Mouse (Mus musculus) stomach, embryonic 15.5 days (tissue): Measurements from ENCODE around the gene Gm42421. TPM values are rescaled to one million over a fixed set of nuclear protein-coding genes. Genes with fewer than 3 reads are reported as not detected.

ENCODE experiments used
- ATAC-seq: fragments of 200-750 bp; cut with Nextera tagmentation; 2 replicates; pipeline ENCODE4 v1.8.0; 2017; ENCODE audit warnings: low read depth, moderate number of reproducible peaks, moderate TSS enrichment; ENCODE audit not compliant: insufficient read depth, low FRiP score
- H3K27ac ChIP-seq: fragments of 300-500 bp; sonication (generic); 2 replicates; pipeline ENCODE4 v1.5.1; 2015; ENCODE audit warnings: mild to moderate bottlenecking, inconsistent platforms
- H3K27me3 ChIP-seq: fragments of 300-500 bp; sonication (generic); replicated peaks from 2 replicates; pipeline ENCODE4 v1.6.1; 2015; ENCODE audit warnings: inconsistent platforms
- H3K36me3 ChIP-seq: fragments of 300-500 bp; sonication (generic); 2 replicates; pipeline ENCODE4 v1.6.1; 2015; ENCODE audit warnings: inconsistent platforms
- H3K4me1 ChIP-seq: fragments of 300-500 bp; sonication (generic); 2 replicates; pipeline ENCODE4 v1.6.1; 2015; ENCODE audit warnings: inconsistent platforms
- H3K4me2 ChIP-seq: fragments of 300-500 bp; sonication (generic); 2 replicates; pipeline ENCODE4 v1.6.1; 2015; ENCODE audit warnings: mild to moderate bottlenecking, inconsistent platforms
- H3K4me3 ChIP-seq: fragments of 300-500 bp; sonication (generic); replicated peaks from 2 replicates; pipeline ENCODE4 v1.5.1; 2015; ENCODE audit warnings: inconsistent platforms
- H3K9ac ChIP-seq: fragments of 300-500 bp; sonication (generic); 2 replicates; pipeline ENCODE4 v1.6.1; 2015; ENCODE audit warnings: inconsistent platforms
- H3K9me3 ChIP-seq: fragments of 300-500 bp; sonication (generic); 2 replicates; pipeline ENCODE4 v1.6.1; 2016; ENCODE audit warnings: inconsistent platforms
- WGBS: fragments of 180-500 bp; shearing (Covaris S2); methylation state at CpG from one replicate; pipeline ENCODE4 v1.1.7; 2015; 5-methylcytosine and 5-hydroxymethylcytosine counted together
- polyA plus RNA-seq: library from polyadenylated mRNA; unstranded; fragments of >200 nt; fragmentation: Nextera tagmentation; extraction: Ambion mirVana; gene quantifications from 2 replicates; pipeline ENCODE4 v1.2.1, GENCODE M21; 2015

The Gm42421 gene
- polyA plus RNA-seq, 1 experiment from 2014 or later: 0.42 TPM

- Histone ChIP-seq H3K4me1 (peaks cover under 1% of the 10 kb centered on the region; the same call in 1 of the 2 replicates), H3K27ac (no peak overlapping the region), H3K9me3 (no peaks in the 10 kb centered on the region), H3K9ac (no peak overlapping the region), H3K4me2 (no peak overlapping the region), H3K27me3 (no peaks in the 10 kb centered on the region), H3K36me3 (peaks cover 22% of the 10 kb centered on the region), H3K4me3 (no peak overlapping the region)
- WGBS: 94% methylated on average over 9 of the region's 9 CpGs
- ATAC-seq: no peak
Measured at GRCm38 (mm10) chr5:143916221-143916620, 11.8 kb upstream of the Gm42421 start.

DNA sequence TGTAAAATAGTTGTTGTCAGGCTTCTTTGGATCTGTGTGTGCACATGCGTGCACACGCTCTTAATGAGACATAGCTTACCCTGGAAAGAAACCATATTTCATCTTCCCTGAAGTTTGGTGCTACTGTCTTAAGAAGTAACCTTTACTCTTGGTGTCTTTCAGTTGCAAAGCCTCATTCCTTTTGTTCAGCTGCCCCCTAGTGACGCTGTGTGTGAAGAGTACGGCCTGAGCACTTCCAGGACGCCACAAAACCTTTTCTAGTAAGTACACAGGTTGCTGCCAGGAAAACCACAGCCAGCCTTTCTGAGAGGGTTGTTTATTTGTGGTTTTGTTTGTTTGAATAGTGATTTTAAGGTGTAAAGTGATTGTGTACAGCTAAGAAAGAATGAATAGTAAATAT lies 10.6 kb upstream of the Gm42421 start:
- H3K27me3 ChIP-seq: no peaks in the 10 kb centered on the region
- H3K9ac ChIP-seq: no peak overlapping the region
- peaks cover 28% of the 10 kb centered on the region for H3K36me3 ChIP-seq
- H3K4me2 ChIP-seq: no peak overlapping the region
- H3K4me3 ChIP-seq: no peak overlapping the region
- no peak overlapping the region for H3K27ac ChIP-seq
- 54% methylated on average over 5 of the region's 5 CpGs for WGBS
- ATAC-seq: no peak
- no peaks in the 10 kb centered on the region for H3K9me3 ChIP-seq
- no peaks in the 10 kb centered on the region for H3K4me1 ChIP-seq

DNA sequence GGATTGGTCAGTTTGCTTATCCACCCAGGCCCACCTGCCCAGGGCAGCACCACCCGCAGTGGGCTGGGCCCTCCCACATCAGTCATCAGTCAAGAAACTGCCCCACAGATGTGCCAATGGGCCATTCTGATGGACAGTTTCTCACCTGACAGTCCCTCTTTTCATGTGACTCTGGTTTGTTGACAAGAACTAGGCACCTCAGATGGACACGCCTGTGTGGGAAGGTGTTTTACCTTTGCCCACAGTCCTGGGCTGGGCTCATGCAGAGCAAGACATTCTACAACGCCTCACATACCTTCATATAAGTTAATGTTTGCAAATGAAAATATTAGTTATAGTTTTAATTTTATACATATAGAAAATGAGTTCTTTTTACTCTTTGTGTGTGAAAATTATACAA lies 9.9 kb upstream of the Gm42421 start:
- Histone ChIP-seq H3K27me3 (no peaks in the 10 kb centered on the region), H3K9me3 (no peaks in the 10 kb centered on the region), H3K27ac (no peak overlapping the region), H3K4me2 (no peak overlapping the region), H3K4me1 (no peaks in the 10 kb centered on the region), H3K4me3 (no peak overlapping the region), H3K9ac (no peak overlapping the region), H3K36me3 (peaks cover 30% of the 10 kb centered on the region)
- ATAC-seq: no peak
- 88% methylated on average over 3 of the region's 3 CpGs for WGBS

GRCm38 (mm10) chr5:143924781-143925452 lies 3.1 kb upstream of the Gm42421 start:
- Histone ChIP-seq H3K4me3 (no peak overlapping the region), H3K9me3 (no peaks in the 10 kb centered on the region), H3K27me3 (no peaks in the 10 kb centered on the region), H3K27ac (no peak overlapping the region), H3K9ac (no peak overlapping the region), H3K36me3 (peaks cover 47% of the 10 kb centered on the region), H3K4me2 (no peak overlapping the region), H3K4me1 (no peaks in the 10 kb centered on the region)
- ATAC-seq: peak; percentile 90; the same call in 1 of the 2 replicates
- 84% methylated on average over 6 of the region's 6 CpGs for WGBS

- ATAC-seq: no peak
- Histone ChIP-seq H3K36me3 (peaks cover 44% of the 10 kb centered on the region), H3K4me1 (no peaks in the 10 kb centered on the region), H3K27me3 (no peaks in the 10 kb centered on the region), H3K9me3 (no peaks in the 10 kb centered on the region), H3K27ac (no peak overlapping the region), H3K4me2 (no peak overlapping the region), H3K9ac (no peak overlapping the region), H3K4me3 (no peak overlapping the region)
- WGBS: 80% methylated on average over 4 of the region's 4 CpGs
Measured at GRCm38 (mm10) chr5:143929291-143929690, 1.3 kb downstream of the Gm42421 start.

- H3K4me3 ChIP-seq: no peak overlapping the region
- ATAC-seq: no peak
- H3K27me3 ChIP-seq: no peaks in the 10 kb centered on the region
- H3K9me3 ChIP-seq: no peaks in the 10 kb centered on the region
- H3K36me3 ChIP-seq: peaks cover 30% of the 10 kb centered on the region
- H3K4me1 ChIP-seq: no peaks in the 10 kb centered on the region
- H3K4me2 ChIP-seq: no peak overlapping the region
- H3K27ac ChIP-seq: no peak overlapping the region
- 94% methylated on average over 12 of the region's 12 CpGs for WGBS
- no peak overlapping the region for H3K9ac ChIP-seq
Measured at GRCm38 (mm10) chr5:143930656-143931055, 2.7 kb downstream of the Gm42421 start.

DNA sequence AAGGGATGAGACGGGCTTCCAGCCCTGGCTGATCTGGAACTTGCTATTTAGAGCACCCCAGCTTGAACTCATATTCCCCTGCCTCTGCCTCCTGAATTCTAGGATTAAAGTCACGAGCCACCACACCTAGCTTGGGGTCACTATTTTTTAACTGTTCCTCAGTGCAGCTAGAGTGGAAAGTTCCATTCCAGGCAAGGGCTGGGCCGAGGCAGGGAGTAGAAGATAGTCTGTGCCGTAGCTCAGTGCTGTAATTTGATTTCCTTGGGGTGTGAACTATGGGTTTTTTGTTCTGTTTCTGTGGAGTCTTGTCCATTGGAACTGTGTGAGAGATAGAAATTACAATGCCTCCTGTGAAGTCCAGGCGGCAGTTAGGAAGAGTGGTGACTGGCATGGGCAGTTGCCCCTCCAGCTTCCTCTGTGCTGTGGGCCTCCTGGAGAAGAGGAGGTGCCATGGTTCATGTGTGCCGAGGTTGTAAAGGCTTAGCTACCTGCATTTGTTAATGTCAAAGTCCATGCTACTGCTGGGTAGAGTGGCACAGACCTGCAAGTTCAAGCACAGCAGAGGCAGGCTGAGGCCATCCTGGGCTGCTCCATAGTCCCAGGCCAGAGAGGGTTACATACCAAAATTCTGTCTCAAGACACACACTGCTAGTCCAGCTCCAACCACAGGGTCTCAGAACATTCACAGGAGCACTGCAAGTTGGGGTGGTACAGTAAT lies 4.0 kb downstream of the Gm42421 start:
- no peak overlapping the region for H3K4me3 ChIP-seq
- 84% methylated on average over 6 of the region's 6 CpGs for WGBS
- peaks cover 25% of the 10 kb centered on the region for H3K36me3 ChIP-seq
- no peak overlapping the region for H3K9ac ChIP-seq
- no peak overlapping the region for H3K4me2 ChIP-seq
- H3K27ac ChIP-seq: no peak overlapping the region
- no peaks in the 10 kb centered on the region for H3K9me3 ChIP-seq
- H3K27me3 ChIP-seq: no peaks in the 10 kb centered on the region
- no peak for ATAC-seq
- no peaks in the 10 kb centered on the region for H3K4me1 ChIP-seq

DNA sequence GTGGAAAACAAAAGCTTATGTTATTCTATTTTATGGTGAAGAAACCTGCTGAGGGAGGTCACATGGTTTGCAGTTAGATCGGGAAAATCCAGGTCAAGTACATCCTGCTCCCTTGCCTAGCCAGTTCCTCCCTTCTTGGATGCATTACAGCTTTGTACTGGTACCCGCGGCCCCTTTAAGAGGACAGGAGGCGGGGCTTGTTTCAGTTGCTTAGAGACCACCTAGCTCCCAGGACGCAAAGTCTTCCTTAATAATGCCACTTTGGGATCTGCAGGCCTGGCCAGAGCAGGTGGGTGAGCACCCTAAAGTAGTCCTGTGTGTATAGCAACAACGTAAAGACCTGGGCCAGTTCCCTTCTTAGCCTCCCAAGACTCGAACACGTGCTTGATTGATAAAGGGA lies 4.9 kb downstream of the Gm42421 start, which contains the start of gene Rsph10b:
Gene Rsph10b (plus strand): TSS at position 205 of the 400 bp plus-strand sequence.
- peaks cover 25% of the 10 kb centered on the region for H3K36me3 ChIP-seq
- H3K27me3 ChIP-seq: no peaks in the 10 kb centered on the region
- H3K4me3 ChIP-seq: no peak within 1 kb of the TSS
- 27% methylated on average over 8 of the region's 8 CpGs for WGBS
- H3K4me1 ChIP-seq: no peaks in the 10 kb centered on the region
- no peak within 1 kb of the TSS for H3K27ac ChIP-seq
- H3K9ac ChIP-seq: no peak within 1 kb of the TSS
- no peaks in the 10 kb centered on the region for H3K9me3 ChIP-seq
- no peak within 1 kb of the TSS for H3K4me2 ChIP-seq
- ATAC-seq: peak; percentile 22; the same call in 1 of the 2 replicates

- H3K36me3 ChIP-seq: peaks cover 20% of the 10 kb centered on the region
- no peaks in the 10 kb centered on the region for H3K9me3 ChIP-seq
- H3K4me3 ChIP-seq: no peak overlapping the region
- H3K4me1 ChIP-seq: no peaks in the 10 kb centered on the region
- 88% methylated on average over 11 of the region's 11 CpGs for WGBS
- no peaks in the 10 kb centered on the region for H3K27me3 ChIP-seq
- H3K4me2 ChIP-seq: no peak overlapping the region
- H3K9ac ChIP-seq: no peak overlapping the region
- H3K27ac ChIP-seq: no peak overlapping the region
- ATAC-seq: no peak
Measured at GRCm38 (mm10) chr5:143933414-143933813, 5.4 kb downstream of the Gm42421 start.

GRCm38 (mm10) chr5:143933875-143934274 lies 5.9 kb downstream of the Gm42421 start:
- Histone ChIP-seq H3K4me2 (no peak overlapping the region), H3K9me3 (no peaks in the 10 kb centered on the region), H3K27ac (no peak overlapping the region), H3K4me3 (no peak overlapping the region), H3K36me3 (peaks cover 20% of the 10 kb centered on the region), H3K4me1 (no peaks in the 10 kb centered on the region), H3K9ac (no peak overlapping the region), H3K27me3 (no peaks in the 10 kb centered on the region)
- 74% methylated on average over 1 of the region's 1 CpGs for WGBS
- no peak for ATAC-seq

GRCm38 (mm10) chr5:143936156-143936555 lies 8.2 kb downstream of the Gm42421 start:
- WGBS: 83% methylated on average over 9 of the region's 9 CpGs
- no peak overlapping the region for H3K4me2 ChIP-seq
- no peak overlapping the region for H3K9ac ChIP-seq
- H3K4me1 ChIP-seq: no peaks in the 10 kb centered on the region
- H3K4me3 ChIP-seq: no peak overlapping the region
- H3K27me3 ChIP-seq: no peaks in the 10 kb centered on the region
- H3K27ac ChIP-seq: no peak overlapping the region
- H3K9me3 ChIP-seq: no peaks in the 10 kb centered on the region
- H3K36me3 ChIP-seq: no peaks in the 10 kb centered on the region
- no peak for ATAC-seq

GRCm38 (mm10) chr5:143941588-143941987 lies 13.6 kb downstream of the Gm42421 start:
- no peak overlapping the region for H3K27ac ChIP-seq
- 18% methylated on average over 10 of the region's 10 CpGs for WGBS

More at GRCm38 (mm10) chr5:143941588-143941987, 13.6 kb downstream of the Gm42421 start:
- Histone ChIP-seq H3K27me3 (no peaks in the 10 kb centered on the region), H3K36me3 (no peaks in the 10 kb centered on the region), H3K4me1 (no peaks in the 10 kb centered on the region), H3K9ac (no peak overlapping the region), H3K4me3 (no peak overlapping the region), H3K4me2 (no peak overlapping the region), H3K9me3 (no peaks in the 10 kb centered on the region)
- no peak for ATAC-seq
